Mouse (Mus musculus) right cerebral cortex, postnatal 14 days (tissue): ENCODE measurements around the gene Gm5737.
A peak's percentile ranks its signal among the peaks of the same experiment; 100 is the strongest.

ENCODE experiments used
- DNase-seq: peaks from one replicate; pipeline ENCODE4 v3.0.0; 2022

Gene Gm5737

DNA sequence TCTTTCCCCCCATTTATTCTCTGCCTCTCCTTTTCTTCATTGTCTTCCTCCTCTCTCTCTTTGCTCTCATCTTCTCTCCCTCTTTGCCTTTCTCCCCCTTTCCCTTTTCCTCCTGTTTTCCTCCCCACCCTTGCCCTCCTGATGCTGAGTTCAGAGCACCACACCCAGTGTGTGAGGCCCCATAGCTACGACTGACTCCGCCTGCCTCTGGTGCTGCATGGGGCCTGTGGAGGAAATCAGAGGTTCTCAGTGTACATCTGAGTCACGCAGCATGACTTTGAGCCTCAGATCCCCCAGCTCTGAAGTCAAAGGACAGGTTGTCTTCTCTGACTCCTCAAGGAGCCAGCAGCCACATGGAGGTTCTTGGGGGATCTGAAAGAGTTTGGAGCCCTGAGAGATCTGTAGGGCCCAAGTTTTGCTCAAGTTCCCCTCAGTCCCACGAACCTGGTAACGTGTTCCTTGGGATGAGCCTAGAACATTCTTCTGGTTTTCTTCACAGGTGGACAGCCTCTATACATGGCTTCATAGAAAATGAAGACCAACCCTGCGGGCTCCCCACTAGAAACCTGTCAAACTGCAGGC is at the start of gene Gm5737:
Gene Gm5737, plus strand, starts transcription at position 532 of the 582 bp plus-strand sequence.
- no peak for DNase-seq

- no peak for DNase-seq
These were observed 44.8 kb upstream of the Gm5737 start for GRCm38 (mm10) chr7:120767369-120767768.

DNA sequence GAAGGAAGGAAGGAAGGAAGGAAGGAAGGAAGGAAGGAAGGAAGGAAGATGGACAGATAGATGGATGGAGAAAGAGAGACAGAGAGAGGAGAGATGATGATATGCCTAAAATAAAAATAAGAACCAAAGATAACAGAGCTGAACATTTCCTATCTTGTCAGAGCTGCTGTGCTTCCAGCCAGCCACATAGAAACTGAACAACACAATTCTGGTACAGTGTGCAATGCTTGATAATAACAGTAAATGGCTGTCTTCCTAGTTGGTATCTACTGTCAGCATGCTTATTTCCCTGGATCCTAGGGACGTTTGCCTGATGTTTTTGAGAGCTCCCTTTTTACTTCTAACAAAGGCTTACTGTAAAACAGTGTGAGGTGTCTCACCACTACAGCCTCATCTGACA is 40.8 kb upstream of the Gm5737 start:
- DNase-seq = no peak

GRCm38 (mm10) chr7:120778012-120778411 is 34.2 kb upstream of the Gm5737 start:
- DNase-seq = no peak

DNA sequence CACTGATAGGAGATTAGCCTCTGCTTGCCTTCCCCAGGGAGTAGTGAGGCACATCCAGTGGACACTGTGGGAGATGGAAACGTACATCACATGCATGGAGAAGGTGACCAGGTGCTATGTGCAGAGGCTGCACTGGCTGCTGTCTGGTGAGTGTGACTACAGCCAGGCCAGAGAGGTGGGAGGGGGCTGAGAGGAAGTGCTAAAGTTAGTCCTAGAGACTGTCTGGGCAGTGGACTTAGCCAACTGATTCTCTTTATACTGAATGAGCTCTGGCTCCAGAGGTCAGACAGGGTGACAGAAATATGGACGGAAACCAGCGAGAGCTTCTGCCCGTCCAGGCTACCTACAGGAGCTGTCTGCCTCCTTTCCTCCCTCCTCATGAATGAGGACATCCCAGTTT is 16.6 kb upstream of the Gm5737 start:
- DNase-seq = no peak

GRCm38 (mm10) chr7:120796369-120796768 is 15.8 kb upstream of the Gm5737 start:
- DNase-seq = no peak

- no peak for DNase-seq
These were observed 8.9 kb upstream of the Gm5737 start for GRCm38 (mm10) chr7:120803268-120803667.

- DNase-seq = no peak
These were observed 2.5 kb upstream of the Gm5737 start for GRCm38 (mm10) chr7:120809705-120810104.

DNA sequence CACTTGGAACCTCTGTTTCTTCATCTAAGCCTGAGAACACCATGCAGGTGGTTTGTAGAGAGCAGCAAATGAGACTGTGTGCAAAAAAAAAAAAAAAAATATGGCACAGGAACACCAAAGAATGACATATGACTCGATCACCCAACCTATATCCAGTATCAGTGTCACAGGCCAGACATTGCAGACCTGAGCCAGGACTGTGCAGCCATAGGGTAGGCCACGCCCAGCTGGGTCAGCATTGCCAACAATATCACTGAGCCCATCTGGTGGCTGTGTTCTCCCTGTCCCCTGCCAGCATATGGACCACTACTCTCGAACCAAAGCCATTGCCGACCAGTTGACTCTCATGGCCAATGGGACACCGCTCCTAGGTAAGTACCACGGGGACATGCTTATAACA is 5.4 kb downstream of the Gm5737 start:
- DNase-seq = no peak

DNA sequence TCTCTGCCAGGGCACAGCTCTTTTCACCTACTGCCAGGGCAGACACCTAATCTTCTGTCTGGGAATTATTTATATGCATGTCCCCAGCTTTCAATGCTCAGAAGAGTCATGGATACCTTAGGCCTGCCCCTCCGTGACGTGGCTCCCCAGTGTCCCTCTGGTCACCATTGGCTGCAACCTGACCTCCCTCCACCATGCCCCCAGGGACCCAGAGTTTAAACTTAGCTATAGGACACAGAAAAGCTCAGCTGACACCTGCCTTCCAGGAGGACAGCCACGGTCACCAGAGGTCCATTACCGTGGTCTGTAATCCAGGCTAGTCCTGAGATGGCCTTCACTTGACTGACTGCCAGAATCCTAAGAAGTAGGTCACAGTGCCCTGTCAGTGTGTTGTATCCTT is 7.2 kb downstream of the Gm5737 start:
- no peak for DNase-seq

GRCm38 (mm10) chr7:120823248-120823647 is 11.1 kb downstream of the Gm5737 start:
- DNase-seq = peak; percentile 72

- no peak for DNase-seq
These were observed 12.9 kb downstream of the Gm5737 start for GRCm38 (mm10) chr7:120825097-120825496.

GRCm38 (mm10) chr7:120826408-120826807 is 14.2 kb downstream of the Gm5737 start:
- DNase-seq = peak; percentile 53

DNA sequence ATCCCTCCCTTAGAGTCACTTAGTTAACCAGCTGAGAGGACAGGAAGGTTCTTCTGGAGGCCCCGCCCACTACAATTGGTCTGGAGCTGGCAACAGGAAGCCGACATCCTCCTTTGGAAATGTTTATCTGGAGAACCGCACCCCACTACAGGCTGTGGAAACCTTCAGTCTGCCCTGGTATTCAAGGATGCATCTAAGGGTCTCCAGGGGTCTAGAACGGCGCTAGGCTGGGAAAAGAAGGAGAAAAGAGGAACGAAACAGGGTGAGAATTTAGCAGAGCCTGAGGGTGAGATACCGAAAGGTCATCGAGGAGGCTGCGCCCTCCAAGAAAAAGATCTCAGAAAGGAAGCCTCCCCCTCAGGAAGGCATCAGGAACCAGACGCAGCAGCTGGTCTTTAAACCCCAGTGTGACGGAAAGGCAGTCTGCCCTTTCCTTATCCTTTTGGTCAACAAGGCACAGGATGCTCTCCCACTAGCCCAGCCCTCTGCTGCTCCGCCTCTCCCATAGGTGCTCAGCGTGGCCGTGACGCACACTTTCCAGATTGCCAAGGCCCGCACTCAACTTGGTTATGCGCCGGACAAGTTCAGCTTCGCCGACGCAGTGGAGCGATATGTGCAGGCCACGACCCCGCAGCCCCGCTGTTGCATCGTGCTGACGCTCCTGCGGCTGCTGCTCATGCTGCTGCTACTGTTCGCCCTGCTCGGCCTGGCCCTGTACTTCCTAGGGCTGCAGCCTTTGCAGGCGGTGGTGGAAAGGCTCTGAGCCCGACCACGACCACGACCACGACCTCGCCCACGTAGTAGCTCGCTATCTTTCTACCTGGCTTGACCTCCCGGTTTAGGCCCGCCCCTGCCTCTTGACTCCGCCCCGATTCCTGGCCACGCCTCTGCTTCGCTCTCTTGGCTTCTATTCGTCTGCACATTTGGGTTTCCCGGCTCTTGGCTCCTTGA is 18.5 kb downstream of the Gm5737 start:
- DNase-seq = peak; percentile 36

DNA sequence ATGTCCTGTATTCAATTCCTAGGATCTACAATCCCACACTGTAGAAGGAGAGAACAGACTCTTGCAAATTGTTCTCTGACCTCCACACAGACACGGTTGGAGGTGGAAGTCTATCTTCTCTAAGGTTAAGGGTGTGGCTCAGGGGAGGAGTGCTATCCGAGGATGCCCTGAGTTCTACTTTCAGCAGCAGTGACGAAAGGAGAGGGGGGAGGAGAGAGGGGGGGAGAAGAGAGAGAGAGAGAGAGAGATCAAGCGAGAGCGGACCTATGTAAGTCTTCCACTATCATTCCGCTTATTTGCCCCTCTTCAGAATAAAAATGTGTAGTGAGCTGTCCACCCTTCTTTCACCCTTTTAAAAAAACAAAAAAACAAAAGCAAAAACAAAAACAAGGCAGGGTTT is 22.3 kb downstream of the Gm5737 start:
- no peak for DNase-seq

- peak; percentile 57 for DNase-seq
These were observed 22.8 kb downstream of the Gm5737 start for GRCm38 (mm10) chr7:120834863-120835372.

- peak; percentile 88 for DNase-seq
These were observed 23.5 kb downstream of the Gm5737 start for GRCm38 (mm10) chr7:120835449-120836359.

DNA sequence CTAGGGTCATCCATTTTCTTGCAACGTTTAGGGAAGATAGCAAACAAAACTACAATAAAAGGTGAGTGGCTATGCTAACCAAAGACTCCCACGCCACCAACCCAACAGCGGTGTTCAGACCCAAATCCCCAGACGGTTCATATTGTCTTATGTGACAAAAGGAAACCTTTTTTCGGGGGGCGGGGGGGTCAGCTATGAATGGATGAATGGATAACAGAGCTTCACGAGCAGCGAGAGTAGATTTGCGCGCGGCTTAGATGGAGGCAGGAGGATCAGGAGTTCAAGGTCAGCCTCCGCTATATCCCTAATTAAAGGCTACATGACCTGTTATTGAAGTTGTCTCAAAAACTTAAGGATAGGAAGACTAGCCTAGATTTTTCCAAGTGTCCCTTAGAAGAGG is 24.2 kb downstream of the Gm5737 start:
- no peak for DNase-seq

GRCm38 (mm10) chr7:120838436-120839160 is 26.4 kb downstream of the Gm5737 start:
- DNase-seq = no peak

DNA sequence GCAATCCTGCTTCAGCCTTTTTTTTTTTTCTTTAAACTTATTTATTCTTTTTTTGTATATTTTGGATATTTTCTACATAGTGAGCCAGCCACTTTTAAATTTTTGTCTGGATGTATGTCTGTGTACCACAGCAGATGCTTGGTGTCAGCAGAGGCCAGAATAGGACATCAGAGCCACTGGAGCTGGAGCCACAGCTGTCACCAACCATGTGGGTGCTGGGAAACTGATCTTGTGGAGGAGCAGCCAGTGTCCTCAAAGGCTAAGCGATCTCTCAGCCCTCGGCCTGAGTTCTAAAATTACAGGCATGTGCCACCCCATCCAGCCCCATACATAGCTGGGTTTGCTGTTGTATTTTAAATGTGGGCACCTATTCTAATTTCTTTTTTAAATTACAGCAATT is 27.6 kb downstream of the Gm5737 start:
- DNase-seq = no peak

DNA sequence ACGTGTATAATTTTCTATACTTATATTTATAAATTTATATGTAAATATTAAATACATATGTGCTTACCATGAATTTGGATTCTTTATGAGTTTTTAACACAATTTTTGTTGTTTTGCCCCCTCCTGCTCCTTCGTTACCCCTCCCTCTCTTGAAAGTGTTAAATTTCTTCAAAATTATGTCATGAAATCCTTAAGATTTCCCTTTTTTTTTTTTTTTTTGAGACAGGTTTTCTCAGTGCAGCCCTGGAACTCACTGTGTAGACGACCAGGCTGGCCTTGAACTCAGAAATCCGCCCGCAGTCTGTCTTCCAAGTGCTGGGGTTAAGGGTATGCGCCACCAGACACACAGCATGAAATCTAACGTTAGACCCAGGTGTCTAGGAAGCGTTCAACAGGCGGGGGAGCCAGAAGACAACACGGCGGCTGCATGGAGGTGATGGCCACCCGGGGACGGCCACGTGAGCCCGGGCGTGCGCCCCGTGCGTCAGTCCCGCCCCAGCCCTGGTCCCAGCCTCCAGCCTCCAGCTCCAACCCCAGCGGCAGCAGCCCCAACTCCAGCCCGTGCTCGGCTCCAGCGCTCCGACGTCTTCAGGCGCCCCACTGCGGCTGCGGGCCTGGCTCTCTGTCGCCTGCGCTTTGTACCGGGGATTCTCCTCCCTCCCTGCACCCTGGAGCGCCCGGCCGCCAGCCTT is 30.3 kb downstream of the Gm5737 start, which contains the start of gene Eef2k:
Gene Eef2k, plus strand, starts transcription at position 487 of the 692 bp plus-strand sequence.
- peak; percentile 82 for DNase-seq
